Mouse (Mus musculus) lung, embryonic 14.5 days (tissue): ENCODE measurements around the gene Ech1. TPM values are rescaled to one million over a fixed set of nuclear protein-coding genes. Genes with fewer than 3 reads are reported as not detected.

Experiments
- ATAC-seq: fragments of 200-750 bp; cut with Nextera tagmentation; 2 replicates; pipeline ENCODE4 v1.8.0; 2017; ENCODE audit warnings: mild to moderate bottlenecking, moderate TSS enrichment, moderate library complexity; ENCODE audit not compliant: insufficient read depth
- DNase-seq: peaks from one replicate; pipeline ENCODE4 v3.0.0-alpha.2; 2015
- H3K27ac ChIP-seq: fragments of 300-500 bp; sonication (generic); 2 replicates; pipeline ENCODE4 v1.5.1; 2014; ENCODE audit warnings: low read depth, mild to moderate bottlenecking, moderate library complexity
- H3K27me3 ChIP-seq: fragments of 300-500 bp; sonication (generic); 2 replicates; pipeline ENCODE4 v1.6.1; 2014; ENCODE audit warnings: low read length, control low read depth; ENCODE audit not compliant: insufficient read depth
- H3K36me3 ChIP-seq: fragments of 300-500 bp; sonication (generic); 2 replicates; pipeline ENCODE4 v1.6.1; 2014; ENCODE audit warnings: control low read depth; ENCODE audit not compliant: insufficient read depth
- H3K4me1 ChIP-seq: fragments of 300-500 bp; sonication (generic); 2 replicates; pipeline ENCODE4 v1.6.1; 2014; ENCODE audit warnings: antibody characterized with exemption, control low read depth; ENCODE audit not compliant: insufficient read depth
- H3K4me2 ChIP-seq: fragments of 300-500 bp; sonication (generic); 2 replicates; pipeline ENCODE4 v1.6.1; 2014; ENCODE audit warnings: mild to moderate bottlenecking
- H3K4me3 ChIP-seq: fragments of 300-500 bp; sonication (generic); 2 replicates; pipeline ENCODE4 v1.5.1; 2014; ENCODE audit warnings: low read depth, low read length
- H3K9ac ChIP-seq: fragments of 300-500 bp; sonication (generic); 2 replicates; pipeline ENCODE4 v1.6.1; 2014
- H3K9me3 ChIP-seq: fragments of 300-500 bp; sonication (generic); 2 replicates; pipeline ENCODE4 v1.6.1; 2016; ENCODE audit warnings: low read depth, low read length, control low read depth
- CTCF ChIP-seq: IDR thresholded peaks from 2 replicates; pipeline ENCODE4 v1.5.1; 2016; ENCODE audit warnings: antibody characterized with exemption, low read depth
- WGBS: fragments of 180-500 bp; shearing (Covaris S2); extraction: QIAGEN DNeasy Blood & Tissue Kit; methylation state at CpG from one replicate; pipeline ENCODE4 v1.1.7; 2014; 5-methylcytosine and 5-hydroxymethylcytosine counted together
- polyA plus RNA-seq: library from polyadenylated mRNA; unstranded; fragments of >200 nt; fragmentation: Nextera tagmentation; extraction: Ambion mirVana; gene quantifications from 2 replicates; pipeline ENCODE4 v1.2.1, GENCODE M21; 2014

The Ech1 gene
- polyA plus RNA-seq, 1 experiment from 2014 or later: 127 TPM

DNA sequence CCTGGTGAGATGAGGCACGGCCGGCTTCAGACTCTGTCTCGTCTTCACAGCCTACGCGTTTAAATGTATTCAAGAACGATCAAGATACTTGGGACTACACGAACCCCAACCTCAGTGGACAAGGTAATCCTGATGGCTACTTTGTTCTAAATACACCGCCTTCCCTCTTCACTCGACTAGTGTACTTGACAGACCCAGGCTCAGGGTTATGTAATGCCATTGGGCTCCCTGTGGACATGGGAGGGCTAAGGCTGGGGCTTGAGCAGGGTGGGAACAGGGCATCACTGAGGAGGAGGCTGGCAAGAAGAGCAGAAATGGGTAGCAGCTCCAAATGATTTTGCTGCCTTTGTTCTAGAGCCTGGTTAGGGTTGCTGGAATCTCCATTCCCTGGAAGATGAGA, 9.8 kb upstream of the Ech1 start:
- no peak for TF ChIP-seq CTCF
- 0 out of 2 replicates have a peak, but pooled peaks cover 6% of the 10 kb centered on the region for H3K4me1 ChIP-seq

GRCm38 (mm10) chr7:28816201-28816600, 8.8 kb upstream of the Ech1 start:
- DNase-seq: no peak
- Histone ChIP-seq H3K9me3 (no peaks in the 10 kb centered on the region), H3K4me1 (0 out of 2 replicates have a peak, but pooled peaks cover 6% of the 10 kb centered on the region), H3K36me3 (peaks cover 97% of the 10 kb centered on the region), H3K27ac (no peak overlapping the region), H3K27me3 (no peaks in the 10 kb centered on the region), H3K4me3 (no peak overlapping the region), H3K9ac (no peak overlapping the region), H3K4me2 (no peak overlapping the region)
- no peak for ATAC-seq
- 79% methylated on average over 9 of the region's 9 CpGs for WGBS
- no peak for TF ChIP-seq CTCF

More for the DNA sequence above, 9.8 kb upstream of the Ech1 start:
- Histone ChIP-seq H3K4me2 (no peak overlapping the region), H3K9ac (0 out of 2 replicates have a peak overlapping the region, but pooled peaks have one; percentile 9), H3K36me3 (peaks cover 88% of the 10 kb centered on the region), H3K27me3 (no peaks in the 10 kb centered on the region), H3K27ac (no peak overlapping the region), H3K9me3 (no peaks in the 10 kb centered on the region), H3K4me3 (no peak overlapping the region)
- ATAC-seq (no peak), DNase-seq (no peak)
- 87% methylated on average over 9 of the region's 9 CpGs for WGBS

GRCm38 (mm10) chr7:28816920-28817319, 8.1 kb upstream of the Ech1 start:
- Histone ChIP-seq H3K27ac (no peak overlapping the region), H3K4me1 (0 out of 2 replicates have a peak, but pooled peaks cover 6% of the 10 kb centered on the region), H3K4me2 (no peak overlapping the region), H3K9ac (no peak overlapping the region), H3K36me3 (peaks cover 100% of the 10 kb centered on the region), H3K4me3 (no peak overlapping the region), H3K27me3 (no peaks in the 10 kb centered on the region), H3K9me3 (no peaks in the 10 kb centered on the region)
- no peak for ATAC-seq
- 92% methylated on average over 10 of the region's 10 CpGs for WGBS
- DNase-seq: no peak
- no peak for TF ChIP-seq CTCF

DNA sequence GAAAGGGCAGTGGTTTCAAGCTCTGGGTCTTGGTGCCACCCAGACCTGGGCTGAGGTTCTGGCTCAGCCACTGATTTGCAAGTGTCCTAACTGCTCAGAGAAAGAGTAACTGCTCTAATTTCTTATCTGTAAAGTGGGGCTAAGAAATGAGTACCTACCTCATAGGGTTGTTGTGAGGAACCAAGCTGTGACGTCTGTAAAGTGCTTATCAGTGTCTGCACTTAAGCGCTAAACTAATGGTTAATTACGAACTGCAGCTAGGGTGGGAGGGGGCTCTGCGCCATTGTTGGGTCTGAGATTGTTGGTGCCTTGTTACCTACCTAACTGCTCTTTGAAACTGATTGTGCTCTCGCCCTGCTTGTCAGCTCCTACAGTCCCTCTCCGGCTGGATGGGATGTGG, 7.5 kb upstream of the Ech1 start:
- Histone ChIP-seq H3K9ac (peak overlapping the region; percentile 0; the same call in 1 of the 2 replicates), H3K4me1 (0 out of 2 replicates have a peak, but pooled peaks cover 5% of the 10 kb centered on the region), H3K4me3 (no peak overlapping the region), H3K4me2 (no peak overlapping the region), H3K27ac (no peak overlapping the region), H3K9me3 (no peaks in the 10 kb centered on the region), H3K36me3 (peaks cover 100% of the 10 kb centered on the region), H3K27me3 (no peaks in the 10 kb centered on the region)
- WGBS: 62% methylated on average over 6 of the region's 6 CpGs
- no peak for TF ChIP-seq CTCF
- DNase-seq: no peak
- ATAC-seq: no peak

GRCm38 (mm10) chr7:28817957-28818356, 7.1 kb upstream of the Ech1 start:
- Histone ChIP-seq H3K27ac (no peak overlapping the region), H3K27me3 (no peaks in the 10 kb centered on the region), H3K4me1 (0 out of 2 replicates have a peak, but pooled peaks cover 3% of the 10 kb centered on the region), H3K9me3 (no peaks in the 10 kb centered on the region), H3K4me2 (no peak overlapping the region), H3K36me3 (peaks cover 100% of the 10 kb centered on the region), H3K9ac (no peak overlapping the region), H3K4me3 (no peak overlapping the region)
- WGBS: 74% methylated on average over 4 of the region's 4 CpGs
- no peak for TF ChIP-seq CTCF
- no peak for ATAC-seq
- DNase-seq: no peak

DNA sequence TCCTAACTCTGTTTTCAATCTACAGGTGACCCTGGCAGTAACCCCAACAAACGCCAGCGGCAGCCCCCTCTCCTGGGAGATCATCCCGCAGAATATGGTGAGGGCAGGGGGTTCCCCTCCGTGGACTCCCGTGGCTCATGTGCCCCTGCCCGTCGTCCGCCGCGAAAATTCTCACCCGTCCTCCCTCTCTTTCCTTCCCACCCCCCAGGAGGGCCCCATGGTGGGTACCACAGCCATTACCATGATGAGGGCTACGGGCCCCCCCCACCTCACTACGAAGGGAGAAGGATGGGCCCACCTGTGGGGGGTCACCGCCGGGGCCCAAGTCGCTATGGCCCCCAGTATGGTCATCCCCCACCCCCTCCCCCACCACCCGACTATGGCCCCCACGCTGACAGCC, 6.6 kb upstream of the Ech1 start:
- no peak for TF ChIP-seq CTCF
- DNase-seq (no peak), ATAC-seq (no peak)
- Histone ChIP-seq H3K9ac (no peak overlapping the region), H3K4me2 (no peak overlapping the region), H3K9me3 (no peaks in the 10 kb centered on the region), H3K27ac (no peak overlapping the region), H3K36me3 (peaks cover 97% of the 10 kb centered on the region), H3K4me1 (0 out of 2 replicates have a peak, but pooled peaks cover 2% of the 10 kb centered on the region), H3K4me3 (no peak overlapping the region), H3K27me3 (no peaks in the 10 kb centered on the region)
- whole genome bisulfite sequencing: 83% methylated on average over 18 of the region's 18 CpGs

GRCm38 (mm10) chr7:28818861-28819452, 6.1 kb upstream of the Ech1 start:
- no peak overlapping the region for H3K27ac ChIP-seq
- peaks cover 92% of the 10 kb centered on the region for H3K36me3 ChIP-seq
- H3K9me3 ChIP-seq: no peaks in the 10 kb centered on the region
- no peak for ATAC-seq
- 81% methylated on average over 4 of the region's 4 CpGs for WGBS
- H3K4me2 ChIP-seq: no peak overlapping the region
- TF ChIP-seq CTCF: no peak
- H3K4me3 ChIP-seq: no peak overlapping the region
- H3K4me1 ChIP-seq: no peaks in the 10 kb centered on the region
- DNase-seq: no peak
- H3K9ac ChIP-seq: no peak overlapping the region
- no peaks in the 10 kb centered on the region for H3K27me3 ChIP-seq
